Mouse (Mus musculus) liver, adult 2 months (tissue): Measurements from ENCODE around the gene Cdh3. TPM values are rescaled to one million over a fixed set of nuclear protein-coding genes. Genes with fewer than 3 reads are reported as not detected.
A peak's percentile ranks its signal among the peaks of the same experiment; 100 is the strongest.

Experiments
- DNase-seq: peaks from one replicate; pipeline ENCODE4 v3.0.0-alpha.2; 2011; ENCODE audit warnings: low read depth, low spot score; ENCODE audit errors: extremely low read depth
- H3K27ac ChIP-seq: fragments of 200-500 bp; replicated peaks from 2 replicates; pipeline ENCODE4 v1.5.1; 2012; ENCODE audit warnings: low read depth, mild to moderate bottlenecking, control low read depth, inconsistent platforms, low read length; ENCODE audit not compliant: insufficient read depth
- H3K27me3 ChIP-seq: fragments of 200-500 bp; 2 replicates; pipeline ENCODE4 v1.6.1; 2012; ENCODE audit warnings: mild to moderate bottlenecking, moderate library complexity, low read length, inconsistent platforms; ENCODE audit not compliant: control insufficient read depth, insufficient read depth
- H3K36me3 ChIP-seq: fragments of 200-500 bp; 2 replicates; pipeline ENCODE4 v1.6.1; 2012; ENCODE audit warnings: low read length, inconsistent platforms; ENCODE audit not compliant: control insufficient read depth, insufficient read depth
- H3K4me1 ChIP-seq: fragments of 200-500 bp; 2 replicates; pipeline ENCODE4 v1.6.1; 2011; ENCODE audit warnings: low read length; ENCODE audit not compliant: control insufficient read depth, insufficient read depth
- H3K4me3 ChIP-seq: fragments of 200-500 bp; 2 replicates; pipeline ENCODE4 v1.5.1; 2011; ENCODE audit warnings: low read depth, mild to moderate bottlenecking, control low read depth, low read length, moderate library complexity; ENCODE audit not compliant: insufficient read depth
- H3K79me2 ChIP-seq: fragments of 200-500 bp; 2 replicates; pipeline ENCODE4 v1.6.1; 2012; ENCODE audit warnings: inconsistent platforms, mild to moderate bottlenecking, low read length, moderate library complexity; ENCODE audit not compliant: control insufficient read depth, insufficient read depth
- H3K9ac ChIP-seq: fragments of 200-500 bp; 2 replicates; pipeline ENCODE4 v1.6.1; 2012; ENCODE audit warnings: low read depth, mild to moderate bottlenecking, control low read depth, inconsistent platforms, low read length
- CTCF ChIP-seq: fragments of 200-500 bp; IDR thresholded peaks from 2 replicates; pipeline ENCODE4 v1.5.1; 2011; ENCODE audit warnings: low read depth, low read length, control low read depth
- POLR2A ChIP-seq: fragments of 200-500 bp; IDR thresholded peaks from 2 replicates; pipeline ENCODE4 v1.6.1; 2011; ENCODE audit warnings: low read length, control low read depth; ENCODE audit not compliant: insufficient read depth; ENCODE audit errors: extremely low read depth
- WGBS: fragments of 180-500 bp; shearing (Covaris S2); methylation state at CpG from one replicate; pipeline ENCODE4 v1.1.7; 2018; 5-methylcytosine and 5-hydroxymethylcytosine counted together
- polyA plus RNA-seq: library from polyadenylated mRNA; depleted of rRNA; stranded (reverse); fragments of >200 nt; gene quantifications from 2 replicates; pipeline ENCODE4 v1.2.3, GENCODE M21; 2012
- total RNA-seq: library from RNA; depleted of rRNA; stranded (reverse); fragments of >200 nt; gene quantifications from 2 replicates; pipeline ENCODE4 v1.2.3, GENCODE M21; 2014

The Cdh3 gene
- total and polyA plus RNA-seq, 2 experiments: 0.09 to 0.16 TPM

GRCm38 (mm10) chr8:106516581-106516980 lies 5.9 kb downstream of the Cdh3 start:
- Histone ChIP-seq H3K36me3 (no peaks in the 10 kb centered on the region), H3K4me1 (no peaks in the 10 kb centered on the region), H3K4me3 (no peak overlapping the region), H3K79me2 (no peaks in the 10 kb centered on the region), H3K27me3 (peaks cover 3% of the 10 kb centered on the region; the same call in 1 of the 2 replicates), H3K27ac (no peak overlapping the region), H3K9ac (no peak overlapping the region)
- DNase-seq: no peak
- WGBS: 81% methylated on average over 2 of the region's 2 CpGs
- TF ChIP-seq CTCF (no peak), POLR2A (no peak)

DNA sequence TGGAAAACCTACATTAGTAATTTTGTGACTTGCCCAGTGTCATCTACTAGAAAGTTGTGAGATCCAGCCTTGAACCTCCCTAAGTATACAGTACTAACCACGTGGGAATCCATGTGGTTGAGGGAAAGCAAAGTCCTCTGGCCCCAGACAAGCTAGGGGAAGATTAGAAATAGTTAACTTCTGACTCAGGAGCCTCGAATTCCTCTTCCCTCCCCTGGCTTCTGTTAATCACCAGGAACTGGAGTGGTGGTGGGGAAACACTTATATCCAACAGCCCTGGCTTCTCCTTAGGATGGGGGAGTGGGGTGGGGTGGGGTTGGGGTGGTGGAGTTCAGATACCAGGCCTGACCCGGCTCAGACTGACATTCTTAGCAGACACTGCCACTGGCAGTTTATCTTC lies 8.1 kb downstream of the Cdh3 start:
- H3K27ac ChIP-seq: no peak overlapping the region
- H3K79me2 ChIP-seq: no peaks in the 10 kb centered on the region
- no peaks in the 10 kb centered on the region for H3K4me1 ChIP-seq
- DNase-seq: no peak
- no peak for TF ChIP-seq CTCF
- TF ChIP-seq POLR2A: no peak
- no peak overlapping the region for H3K4me3 ChIP-seq
- H3K36me3 ChIP-seq: no peaks in the 10 kb centered on the region
- H3K27me3 ChIP-seq: no peaks in the 10 kb centered on the region
- H3K9ac ChIP-seq: no peak overlapping the region
- WGBS: 16% methylated on average over 3 of the region's 3 CpGs

DNA sequence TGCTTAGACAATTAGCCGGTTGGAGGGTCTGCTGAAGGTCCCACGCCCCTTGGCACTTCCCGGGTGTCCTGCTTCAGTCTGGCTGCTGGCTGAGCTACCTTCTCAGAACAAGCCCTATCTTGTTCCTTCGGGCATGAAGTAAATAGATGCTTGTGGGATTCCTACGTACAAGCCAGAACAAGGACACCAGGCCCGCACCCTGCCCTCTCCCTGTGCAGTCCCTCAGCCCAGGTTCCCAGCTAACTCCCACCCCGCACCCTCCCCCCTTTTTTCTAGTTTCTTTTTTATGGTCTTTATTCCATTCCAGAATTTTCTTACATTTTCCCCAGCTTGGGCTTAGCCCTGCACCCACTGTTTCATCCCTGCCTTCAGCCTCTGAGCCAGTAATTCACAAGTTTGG lies 9.9 kb downstream of the Cdh3 start:
- no peak overlapping the region for H3K4me3 ChIP-seq
- no peaks in the 10 kb centered on the region for H3K4me1 ChIP-seq
- no peaks in the 10 kb centered on the region for H3K36me3 ChIP-seq
- H3K27me3 ChIP-seq: no peaks in the 10 kb centered on the region
- TF ChIP-seq CTCF (no peak), POLR2A (no peak)
- no peak for DNase-seq
- 85% methylated on average over 7 of the region's 7 CpGs for WGBS
- no peaks in the 10 kb centered on the region for H3K79me2 ChIP-seq
- no peak overlapping the region for H3K27ac ChIP-seq
- no peak overlapping the region for H3K9ac ChIP-seq

DNA sequence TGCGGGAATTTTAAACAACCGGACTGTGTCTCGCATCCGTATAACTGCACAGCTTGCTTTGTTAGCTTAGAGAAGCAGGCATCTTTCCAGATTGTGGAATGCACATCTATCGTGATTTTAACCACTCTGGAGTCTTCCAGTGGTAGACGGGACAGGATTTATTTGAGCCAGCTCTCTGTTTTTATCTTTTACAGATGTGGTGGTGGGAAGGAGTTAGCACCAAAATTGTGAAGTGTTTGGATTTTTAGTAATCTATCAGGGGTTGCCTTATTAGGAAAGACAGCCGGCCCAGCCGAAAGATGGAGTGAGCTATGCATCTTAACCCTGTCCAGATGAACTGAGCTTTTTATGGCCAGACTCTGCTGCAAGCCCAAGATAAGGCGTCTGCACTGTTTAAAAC lies 11.2 kb downstream of the Cdh3 start:
- TF ChIP-seq CTCF (no peak), POLR2A (no peak)
- H3K36me3 ChIP-seq: no peaks in the 10 kb centered on the region
- H3K9ac ChIP-seq: no peak overlapping the region
- H3K27me3 ChIP-seq: no peaks in the 10 kb centered on the region
- no peaks in the 10 kb centered on the region for H3K79me2 ChIP-seq
- no peak overlapping the region for H3K27ac ChIP-seq
- H3K4me1 ChIP-seq: no peaks in the 10 kb centered on the region
- WGBS: 79% methylated on average over 9 of the region's 9 CpGs
- peak; percentile 7 for DNase-seq
- H3K4me3 ChIP-seq: no peak overlapping the region

DNA sequence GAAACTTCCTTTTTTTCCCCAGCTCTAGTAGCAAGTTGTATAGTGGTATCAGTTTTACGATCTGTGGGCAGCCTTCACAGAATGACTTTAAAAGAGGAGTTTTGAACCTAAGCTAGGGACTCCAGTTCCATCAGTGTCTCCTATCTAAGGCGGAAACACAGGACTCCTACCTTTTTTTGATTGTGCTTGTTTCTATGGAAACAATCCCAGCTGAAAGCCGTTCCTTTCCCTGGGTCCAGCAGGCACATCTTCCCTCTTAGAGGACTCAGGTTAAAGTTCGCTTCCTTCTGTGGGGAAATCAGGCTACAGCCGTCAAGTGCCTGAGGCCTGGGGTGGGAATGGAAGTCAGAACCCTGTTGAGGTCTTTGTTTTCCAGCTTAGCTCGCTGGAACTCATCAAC lies 16.0 kb downstream of the Cdh3 start:
- no peaks in the 10 kb centered on the region for H3K27me3 ChIP-seq

DNA sequence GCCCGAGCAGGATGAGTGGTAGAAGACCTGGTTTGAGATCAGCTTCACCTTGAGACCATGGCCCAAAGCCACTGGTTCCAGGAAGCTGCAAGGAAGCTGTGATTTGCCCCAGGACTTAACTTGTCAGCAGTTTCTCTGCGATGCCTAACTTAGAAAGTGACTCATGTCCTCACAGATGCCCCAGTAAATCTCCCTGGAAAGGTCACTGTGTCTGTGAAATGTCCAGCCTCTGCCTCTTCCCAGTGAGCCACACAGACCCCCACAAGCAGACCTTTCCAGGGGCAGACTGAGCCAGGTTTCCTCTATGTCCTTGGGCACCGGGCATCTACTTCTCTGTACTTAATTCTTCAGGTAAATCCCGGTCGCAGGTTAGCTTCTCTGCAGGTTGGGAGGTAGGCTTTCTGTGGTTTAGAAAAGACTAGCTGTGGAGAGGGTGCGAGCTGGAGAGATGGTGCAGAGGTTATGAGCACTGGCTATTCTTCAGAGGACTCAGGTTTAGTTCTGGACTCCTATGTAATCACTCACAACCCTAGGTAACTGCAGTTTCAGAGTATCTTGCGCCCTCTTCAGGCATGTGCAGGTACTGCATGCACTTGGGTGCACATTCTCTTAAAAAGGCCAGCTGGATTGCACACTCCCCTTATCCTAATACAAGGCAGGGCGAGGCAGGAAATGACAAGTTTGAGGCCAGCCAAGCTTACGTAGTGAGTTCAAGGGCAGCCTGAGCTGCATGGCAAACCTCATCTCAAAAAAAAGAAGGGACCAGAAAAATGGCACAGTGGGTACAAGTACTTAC lies 16.7 kb downstream of the Cdh3 start:
- Histone ChIP-seq H3K36me3 (no peaks in the 10 kb centered on the region), H3K79me2 (no peaks in the 10 kb centered on the region), H3K9ac (no peak overlapping the region), H3K4me3 (no peak overlapping the region), H3K27me3 (no peaks in the 10 kb centered on the region), H3K27ac (no peak overlapping the region), H3K4me1 (no peaks in the 10 kb centered on the region)
- 87% methylated on average over 9 of the region's 9 CpGs for WGBS
- no peak for DNase-seq
- TF ChIP-seq CTCF (peak; percentile 39; the same call in 1 of the 2 replicates), POLR2A (no peak)

More for the DNA sequence above, 16.0 kb downstream of the Cdh3 start:
- H3K9ac ChIP-seq: no peak overlapping the region
- no peak overlapping the region for H3K4me3 ChIP-seq
- no peak for TF ChIP-seq CTCF
- no peak for TF ChIP-seq POLR2A
- WGBS: 79% methylated on average over 6 of the region's 6 CpGs
- no peak for DNase-seq
- no peaks in the 10 kb centered on the region for H3K36me3 ChIP-seq
- no peaks in the 10 kb centered on the region for H3K4me1 ChIP-seq
- H3K27ac ChIP-seq: no peak overlapping the region
- no peaks in the 10 kb centered on the region for H3K79me2 ChIP-seq
